Mouse (Mus musculus) kidney, postnatal 0 days (tissue): Measurements from ENCODE around the gene Rtl10. TPM values are rescaled to one million over a fixed set of nuclear protein-coding genes. Genes with fewer than 3 reads are reported as not detected.

ENCODE experiments used
- ATAC-seq: fragments of 200-750 bp; cut with Nextera tagmentation; replicated peaks from 2 replicates; pipeline ENCODE4 v1.8.0; 2017; ENCODE audit warnings: low read depth, moderate number of reproducible peaks, moderate TSS enrichment, moderate library complexity; ENCODE audit not compliant: low FRiP score
- DNase-seq: peaks from one replicate; pipeline ENCODE4 v3.0.0-alpha.2; 2016; ENCODE audit warnings: low spot score
- H3K27ac ChIP-seq: fragments of 300-500 bp; sonication (generic); 2 replicates; pipeline ENCODE4 v1.5.1; 2014; ENCODE audit warnings: mild to moderate bottlenecking
- H3K27me3 ChIP-seq: fragments of 300-500 bp; sonication (generic); 2 replicates; pipeline ENCODE4 v1.6.1; 2014; ENCODE audit warnings: low read length, mixed read lengths; ENCODE audit not compliant: insufficient read depth
- H3K36me3 ChIP-seq: fragments of 300-500 bp; sonication (generic); 2 replicates; pipeline ENCODE4 v1.6.1; 2014; ENCODE audit warnings: low read length, mixed read lengths; ENCODE audit not compliant: insufficient read depth
- H3K4me1 ChIP-seq: fragments of 300-500 bp; sonication (generic); replicated peaks from 2 replicates; pipeline ENCODE4 v1.6.1; 2014; ENCODE audit warnings: antibody characterized with exemption, low read length, mixed read lengths; ENCODE audit not compliant: insufficient read depth
- H3K4me2 ChIP-seq: fragments of 300-500 bp; sonication (generic); 2 replicates; pipeline ENCODE4 v1.6.1; 2014; ENCODE audit warnings: mild to moderate bottlenecking, low read length, moderate library complexity, mixed read lengths
- H3K4me3 ChIP-seq: fragments of 300-500 bp; sonication (generic); replicated peaks from 2 replicates; pipeline ENCODE4 v1.5.1; 2014; ENCODE audit warnings: low read depth, low read length
- H3K9ac ChIP-seq: fragments of 300-500 bp; sonication (generic); 2 replicates; pipeline ENCODE4 v1.6.1; 2014; ENCODE audit warnings: low read depth, low read length
- H3K9me3 ChIP-seq: fragments of 300-500 bp; sonication (generic); replicated peaks from 2 replicates; pipeline ENCODE4 v1.6.1; 2016; ENCODE audit warnings: low read length, inconsistent platforms, mixed read lengths
- CTCF ChIP-seq: IDR thresholded peaks from 2 replicates; pipeline ENCODE4 v1.5.1; 2016; ENCODE audit warnings: antibody characterized with exemption, low read depth, mild to moderate bottlenecking, moderate library complexity
- WGBS: fragments of 180-500 bp; shearing (Covaris S2); extraction: QIAGEN DNeasy Blood & Tissue Kit; methylation state at CpG from one replicate; pipeline ENCODE4 v1.1.7; 2014; 5-methylcytosine and 5-hydroxymethylcytosine counted together
- polyA plus RNA-seq: library from polyadenylated mRNA; unstranded; fragments of >200 nt; fragmentation: Nextera tagmentation; extraction: Ambion mirVana; gene quantifications from 2 replicates; pipeline ENCODE4 v1.2.1, GENCODE M21; 2015

Gene Rtl10
- polyA plus RNA-seq, 1 experiment from 2014 or later: 2.2 TPM

- ATAC-seq (no peak), DNase-seq (peak; percentile 21)
- Histone ChIP-seq H3K9me3 (no peaks in the 10 kb centered on the region), H3K36me3 (no peaks in the 10 kb centered on the region), H3K9ac (no peak overlapping the region), H3K4me3 (no peak overlapping the region), H3K27ac (no peak overlapping the region), H3K4me1 (no peaks in the 10 kb centered on the region), H3K27me3 (no peaks in the 10 kb centered on the region), H3K4me2 (no peak overlapping the region)
- TF ChIP-seq CTCF: no peak
- WGBS: 47% methylated on average over 8 of the region's 8 CpGs
These were observed 44.6 kb downstream of the Rtl10 start for GRCm38 (mm10) chr16:18543151-18543829.

DNA sequence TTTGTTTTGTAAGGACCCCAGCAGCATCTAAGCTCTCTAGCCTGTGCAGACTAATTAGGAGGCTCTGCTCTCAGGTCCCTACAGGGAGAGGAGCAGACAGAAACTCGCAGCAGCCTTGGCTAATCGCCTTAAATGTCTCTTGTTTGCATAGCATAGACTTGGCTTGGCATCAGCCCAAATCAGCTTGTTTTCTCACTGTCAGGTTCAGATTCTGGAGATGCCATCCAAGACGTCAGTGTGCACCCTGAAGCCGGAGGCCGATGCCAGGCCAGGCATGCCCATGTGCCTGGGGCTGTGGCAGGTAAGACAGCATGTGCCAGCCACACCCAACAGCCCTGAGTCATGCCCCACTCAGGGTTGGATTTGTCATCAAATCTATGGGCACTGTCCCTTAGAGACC is 49.2 kb downstream of the Rtl10 start:
- Histone ChIP-seq H3K4me2 (no peak overlapping the region), H3K9me3 (no peaks in the 10 kb centered on the region), H3K4me3 (no peak overlapping the region), H3K27ac (no peak overlapping the region), H3K4me1 (no peaks in the 10 kb centered on the region; the same call in 1 of the 2 replicates), H3K9ac (no peak overlapping the region), H3K36me3 (no peaks in the 10 kb centered on the region), H3K27me3 (no peaks in the 10 kb centered on the region)
- ATAC-seq: no peak
- DNase-seq: no peak
- 69% methylated on average over 5 of the region's 5 CpGs for WGBS
- no peak for TF ChIP-seq CTCF

Other genes starting within 250 kb of the Rtl10 start
- 0.91 and 3.0 TPM in 2 replicates for gene Gm49776, start 240.6 kb upstream of the Rtl10 start, polyA plus RNA-seq
- 15.6 and 18.5 TPM in 2 replicates for gene Dgcr8, start 209.7 kb upstream of the Rtl10 start, polyA plus RNA-seq
- 28.3 and 31.6 TPM in 2 replicates for gene Tango2, start 150.8 kb upstream of the Rtl10 start, polyA plus RNA-seq
- gene Arvcf, start 150.7 kb upstream of the Rtl10 start, polyA plus RNA-seq: 20.0 and 20.6 TPM in 2 replicates
- 29.8 and 30.6 TPM in 2 replicates for gene Txnrd2, start 72.5 kb upstream of the Rtl10 start, polyA plus RNA-seq
- gene Comt, start 72.0 kb upstream of the Rtl10 start, polyA plus RNA-seq: 107 and 123 TPM in 2 replicates
- gene Gnb1l, start 188 bp upstream of the Rtl10 start, polyA plus RNA-seq: 12.9 and 16.1 TPM in 2 replicates
- 0.23 and 0.32 TPM in 2 replicates for gene Tbx1, start 91.8 kb downstream of the Rtl10 start, polyA plus RNA-seq
- 0.57 and 0.92 TPM in 2 replicates for gene Gp1bb, start 123.5 kb downstream of the Rtl10 start, polyA plus RNA-seq
- gene Gm49601, start 127.5 kb downstream of the Rtl10 start, polyA plus RNA-seq: 1.3 and 2.0 TPM in 2 replicates
- 10.4 and 12.0 TPM in 2 replicates for gene Sept5, start 131.1 kb downstream of the Rtl10 start, polyA plus RNA-seq